Mouse (Mus musculus) testis, postnatal 10 days (tissue): ENCODE results near the gene Tmem176a.

ENCODE experiments used
- DNase-seq: peaks from one replicate; pipeline ENCODE4 v3.0.0; 2021; ENCODE audit warnings: low spot score

Tmem176a gene

GRCm38 (mm10) chr6:48894203-48894602 lies 53.5 kb downstream of the Tmem176a start:
- DNase-seq: peak; percentile 1

DNA sequence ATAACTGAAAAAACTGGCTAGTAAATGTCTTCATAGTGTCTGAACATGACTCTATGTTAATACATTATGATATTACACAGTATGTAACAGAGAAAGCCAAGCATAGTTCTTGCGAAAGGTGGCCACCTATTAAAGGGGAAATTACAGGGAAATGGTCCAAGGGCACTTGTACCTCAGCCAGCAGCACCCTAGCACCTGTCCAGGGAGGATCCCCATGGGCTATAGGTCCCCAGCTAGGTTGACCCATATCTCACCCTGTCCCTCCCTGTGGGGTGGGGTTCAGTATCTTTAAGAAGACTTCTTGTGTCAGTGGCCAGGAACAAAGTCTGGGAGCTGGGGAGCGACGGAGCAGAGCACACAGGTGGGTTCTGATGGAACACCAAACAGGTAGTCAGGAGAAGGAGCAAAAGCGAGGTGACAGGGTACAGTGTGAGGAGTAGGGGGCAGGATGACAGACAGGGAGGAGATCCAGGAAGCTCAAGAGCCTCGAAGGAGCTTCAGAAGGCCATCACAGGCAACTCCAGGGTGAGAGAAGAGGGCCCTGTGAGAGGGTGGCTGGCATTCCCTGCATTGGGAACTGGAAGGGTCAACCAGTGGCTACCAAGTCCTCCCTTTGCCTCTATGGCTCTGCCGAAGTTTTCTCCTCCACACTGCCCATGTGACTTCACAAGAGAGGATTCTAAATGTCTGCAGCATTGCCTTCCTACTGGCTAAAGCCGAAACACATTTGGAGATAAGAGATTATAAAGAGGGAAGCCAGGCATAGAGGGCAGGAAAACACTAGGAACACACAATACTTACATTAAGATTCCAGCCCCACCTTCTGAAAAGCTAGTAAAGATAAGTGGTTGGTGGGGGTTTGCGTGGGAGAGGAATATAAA lies 54.5 kb downstream of the Tmem176a start:
- DNase-seq: peak; percentile 31

DNA sequence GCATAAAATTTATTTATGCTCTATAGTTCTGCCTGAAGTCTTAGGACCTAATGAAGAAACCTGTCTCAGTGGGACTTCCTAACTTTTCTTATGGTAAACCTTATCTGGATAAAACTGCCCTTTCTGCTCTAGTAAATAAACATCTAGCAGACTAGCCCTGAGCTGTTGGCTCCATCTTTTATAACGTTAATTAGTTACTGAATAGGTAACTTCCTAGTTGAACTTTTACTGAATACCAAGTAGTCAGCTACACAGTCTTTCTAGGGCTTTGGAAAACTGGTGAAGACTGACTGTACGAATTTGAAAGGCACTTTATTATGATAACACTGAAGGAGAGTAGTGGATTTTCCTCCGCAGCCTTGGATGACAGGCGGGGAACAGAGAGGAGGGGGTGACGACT lies 55.2 kb downstream of the Tmem176a start:
- DNase-seq: no peak
